15 mouse cellular contexts compared by ENCODE assay signal in the genomic region with DNA sequence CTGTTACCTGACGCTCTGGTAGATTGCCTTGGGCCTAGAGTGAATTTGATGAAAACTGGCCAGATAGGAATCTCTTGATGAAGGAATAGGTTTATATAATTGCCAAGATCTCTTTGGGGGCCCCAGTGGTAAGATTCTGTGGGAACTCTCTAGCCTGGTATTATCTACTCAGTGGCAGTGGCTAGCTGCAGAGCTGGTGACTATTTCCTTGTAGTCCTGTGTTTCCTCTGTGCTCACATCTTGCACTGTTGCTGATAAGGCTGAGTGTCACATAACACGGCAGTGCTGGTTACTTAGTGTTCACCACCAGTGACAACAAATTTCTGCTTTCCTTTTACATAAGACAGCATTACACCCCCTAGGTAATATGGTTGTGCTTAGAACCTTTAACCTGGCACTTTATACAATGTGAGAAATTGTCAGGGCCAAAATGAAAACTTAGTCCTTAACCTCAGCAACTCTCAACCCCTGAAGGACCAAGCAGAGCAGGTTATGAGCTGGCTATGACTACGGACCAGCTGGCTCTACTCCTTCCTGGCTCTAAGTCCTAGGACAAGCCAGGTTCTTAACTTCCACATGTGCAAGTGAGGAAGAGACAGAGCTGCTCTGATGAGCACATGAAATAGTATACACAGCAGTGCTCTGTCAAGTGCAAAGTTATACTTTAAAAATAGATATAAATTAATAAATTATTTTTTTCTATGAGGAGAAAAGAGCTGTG.
A peak's percentile ranks its signal among the peaks of the same experiment; 100 is the strongest.
DNase-seq lines count a peak whose midpoint lies in the region; ATAC-seq and TF ChIP-seq lines count a peak whose summit lies in the region.
"Had no signal": no experiment of that assay in that cellular context is flagged by ENCODE, and none has a peak within 500 bp of the region (broad histone marks: within the 10 kb centered on the region; RNA-seq: fewer than 3 reads in every experiment).

No protein-coding gene starts in this region.

- peak; percentile 98 for ATAC-seq in megakaryocyte progenitor cell, adult 5-6 weeks (replicated peaks; ENCODE audit: poor library complexity)
- no peak for ATAC-seq in inflammation-experienced regulatory T-cells, adult 6 months
- ATAC-seq: forebrain, postnatal 0 days; hindbrain, postnatal 0 days; midbrain, embryonic 13.5 days had no signal

- intact Hi-C loops in gastrocnemius, postnatal 14 days (cut with DNase I; ENCODE audit: low total_unique reads), result no loop called here

- H3K4me1 ChIP-seq in MEL (ENCODE audit: control insufficient read depth in 1 of 2, insufficient read depth in 2 of 2, low read length in 2 of 2), result peaks cover 11 to 14% of the 10 kb centered on the region in 2 experiments

- TF ChIP-seq RAD21 in MEL (IDR thresholded peaks at IDR 0.05; ENCODE audit: low read depth, low read length), result no peak

- no peak for TF ChIP-seq POLR2A in MEL (IDR thresholded peaks at IDR 0.05; ENCODE audit: control insufficient read depth in 1 of 2, insufficient read depth in 1 of 2, low read depth in 1 of 2, low read length in 2 of 2, poor library complexity in 1 of 2)

- H3K27me3 ChIP-seq in MEL (ENCODE audit: control insufficient read depth in 1 of 2, insufficient read depth in 2 of 2, low read length in 2 of 2), result no peaks in the 10 kb centered on the region
- H3K27me3 ChIP-seq: midbrain, embryonic 13.5 days had no signal

- TF ChIP-seq CTCF in MEL (IDR thresholded peaks at IDR 0.05 in 2 of 3, conservative IDR thresholded peaks at IDR 0.05 in 1 of 3; ENCODE audit: control insufficient read depth in 1 of 3, insufficient read depth in 1 of 3, low read depth in 2 of 3, low read length in 3 of 3, poor library complexity in 1 of 3, severe bottlenecking in 1 of 3), result no peak

- H3K9ac ChIP-seq in MEL (ENCODE audit: control insufficient read depth, low read depth, low read length, poor library complexity, severe bottlenecking), result peak overlapping the region; percentile 19
- H3K9ac ChIP-seq: forebrain, postnatal 0 days; midbrain, embryonic 13.5 days had no signal

- peaks cover 0 to 13% of the 10 kb centered on the region in 2 experiments; a peak in 2 of 4 replicates for H3K36me3 ChIP-seq in MEL (ENCODE audit: control insufficient read depth in 1 of 2, insufficient read depth in 2 of 2, low read length in 2 of 2)
- H3K36me3 ChIP-seq: midbrain, embryonic 13.5 days had no signal

- H3K9me3 ChIP-seq in MEL (replicated peaks; ENCODE audit: insufficient read depth, low read length), result no peaks in the 10 kb centered on the region
- H3K9me3 ChIP-seq: midbrain, embryonic 13.5 days had no signal

- H3K4me3 ChIP-seq in MEL (ENCODE audit: control insufficient read depth in 1 of 2, insufficient read depth in 1 of 2, low read depth in 2 of 2, low read length in 2 of 2), result peak overlapping the region; percentile 11 to 34
- H3K4me3 ChIP-seq: midbrain, embryonic 13.5 days had no signal

- DNase-seq in gastrocnemius, postnatal 14 days, result peak; percentile 23
- no peak for DNase-seq in gastrocnemius, postnatal 4 days (ENCODE audit: low spot score in 2 of 2)
- peak; percentile 83 for DNase-seq in MEL (ENCODE audit: low read depth, low spot score)
- DNase-seq in liver, result peak; percentile 60
- no peak for DNase-seq in frontal cortex, postnatal 25 days (ENCODE audit: low spot score in 2 of 2)
- no peak for DNase-seq in spleen, postnatal 36 days (ENCODE audit: low spot score in 2 of 2)
- DNase-seq: adrenal gland, postnatal 36 days; cerebellum, adult 11-12 months; forebrain, postnatal 0 days; kidney, adult 9 months; lung, postnatal 14 days had no signal

- peak; percentile 71 to 77 for TF ChIP-seq EP300 in MEL (IDR thresholded peaks at IDR 0.05; ENCODE audit: low read depth in 1 of 2, low read length in 2 of 2)

- H3K27ac ChIP-seq in MEL (ENCODE audit: control insufficient read depth, low read depth, low read length), result peak overlapping the region; percentile 57
- H3K27ac ChIP-seq: hindbrain, postnatal 0 days; midbrain, embryonic 13.5 days had no signal

- H3K79me2 ChIP-seq in MEL (ENCODE audit: control insufficient read depth, insufficient read depth, low read length, poor library complexity), result no peaks in the 10 kb centered on the region

TF ChIP-seq in MEL, 35 proteins besides CTCF, POLR2A, EP300 and RAD21:
- TF ChIP-seq HCFC1 (IDR thresholded peaks at IDR 0.05; ENCODE audit: low read depth, low read length), result 0 out of 2 replicates have a peak, but pooled peaks have one; percentile 28
- TF ChIP-seq ELF1 (IDR thresholded peaks at IDR 0.05; ENCODE audit: low read depth, low read length), result 0 out of 2 replicates have a peak, but pooled peaks have one; percentile 32
- no peak for TF ChIP-seq SMC3 (IDR thresholded peaks at IDR 0.05; ENCODE audit: low read depth, low read length)
- peak; percentile 75; the same call in 1 of the 2 replicates for TF ChIP-seq TBP (IDR thresholded peaks at IDR 0.05; ENCODE audit: low read depth, low read length)
- TF ChIP-seq MEF2A (IDR thresholded peaks at IDR 0.05; ENCODE audit: extremely low read depth, insufficient replicate concordance, low read depth, low read length, poor library complexity, severe bottlenecking), result no peak
- TF ChIP-seq GATA1 (IDR thresholded peaks at IDR 0.05; ENCODE audit: low read depth, low read length), result peak; percentile 91
- TF ChIP-seq TCF12 (IDR thresholded peaks at IDR 0.05; ENCODE audit: low read depth, low read length), result peak; percentile 75
- TF ChIP-seq MAFK (IDR thresholded peaks at IDR 0.05; ENCODE audit: borderline replicate concordance, low read depth, low read length), result no peak
- TF ChIP-seq CHD2 (IDR thresholded peaks at IDR 0.05; ENCODE audit: low read length), result no peak
- TF ChIP-seq ZMIZ1 (IDR thresholded peaks at IDR 0.05; ENCODE audit: low read depth, low read length), result no peak
- no peak; the same call in 1 of the 2 replicates for TF ChIP-seq ZC3H11A (IDR thresholded peaks at IDR 0.05; ENCODE audit: low read depth, low read length)
- peak; percentile 36; the same call in 1 of the 2 replicates for TF ChIP-seq MXI1 (IDR thresholded peaks at IDR 0.05; ENCODE audit: low read depth, low read length)
- no peak for TF ChIP-seq USF2 (IDR thresholded peaks at IDR 0.05; ENCODE audit: borderline replicate concordance in 1 of 2, insufficient read depth in 1 of 2, low read depth in 1 of 2, low read length in 2 of 2)
- no peak for TF ChIP-seq POLR2AphosphoS2 (IDR thresholded peaks at IDR 0.05; ENCODE audit: low read length)
- no peak for TF ChIP-seq KAT2A (conservative IDR thresholded peaks at IDR 0.05; ENCODE audit: low read depth, low read length)
- TF ChIP-seq POLR2AphosphoS5 (IDR thresholded peaks at IDR 0.05; ENCODE audit: borderline replicate concordance, low read depth, low read length), result no peak
- 0 out of 2 replicates have a peak, but pooled peaks have one; percentile 31 for TF ChIP-seq MAX (IDR thresholded peaks at IDR 0.05; ENCODE audit: low read length)
- TF ChIP-seq ZKSCAN1 (IDR thresholded peaks at IDR 0.05; ENCODE audit: low read depth, low read length), result no peak
- TF ChIP-seq RCOR1 (IDR thresholded peaks at IDR 0.05; ENCODE audit: low read depth, low read length), result peak; percentile 49
- peak; percentile 81 for TF ChIP-seq TAL1 (IDR thresholded peaks at IDR 0.05; ENCODE audit: low read length)
- TF ChIP-seq ZNF384 (IDR thresholded peaks at IDR 0.05; ENCODE audit: low read depth, low read length), result no peak
- TF ChIP-seq MYB (IDR thresholded peaks at IDR 0.05; ENCODE audit: low read depth, low read length), result no peak
- no peak for TF ChIP-seq USF1 (IDR thresholded peaks at IDR 0.05; ENCODE audit: low read depth, low read length)
- TF ChIP-seq E2F4 (IDR thresholded peaks at IDR 0.05; ENCODE audit: borderline replicate concordance, low read depth, low read length), result no peak
- TF ChIP-seq SIN3A (IDR thresholded peaks at IDR 0.05; ENCODE audit: low read length), result no peak
- no peak for TF ChIP-seq UBTF (IDR thresholded peaks at IDR 0.05; ENCODE audit: borderline replicate concordance, insufficient read depth, low read depth, low read length)
- peak; percentile 78 for TF ChIP-seq ETS1 (IDR thresholded peaks at IDR 0.05; ENCODE audit: low read depth, low read length)
- TF ChIP-seq MAZ (IDR thresholded peaks at IDR 0.05; ENCODE audit: low read depth, low read length), result no peak
- TF ChIP-seq NELFE (IDR thresholded peaks at IDR 0.05; ENCODE audit: low read depth, low read length), result no peak
- no peak for TF ChIP-seq BHLHE40 (IDR thresholded peaks at IDR 0.05; ENCODE audit: borderline replicate concordance, low read depth, low read length)
- TF ChIP-seq NRF1 (IDR thresholded peaks at IDR 0.05; ENCODE audit: insufficient read depth, low read depth, low read length, poor library complexity, severe bottlenecking), result no peak
- TF ChIP-seq JUND (IDR thresholded peaks at IDR 0.05; ENCODE audit: low read depth, low read length), result no peak
- no peak for TF ChIP-seq GABPA (IDR thresholded peaks at IDR 0.05; ENCODE audit: low read depth, low read length)
- TF ChIP-seq CHD1 (IDR thresholded peaks at IDR 0.05; ENCODE audit: low read depth, low read length), result no peak
- TF ChIP-seq MYC (IDR thresholded peaks at IDR 0.05; ENCODE audit: low read depth, low read length), result no peak

Comparison
In these comparisons a context has a peak if more than half of its experiments do, and no peak if none do; other contexts are left out.
1. DNase-seq: peak in gastrocnemius, postnatal 14 days (single experiment), MEL (single experiment) and liver (single experiment); none in gastrocnemius, postnatal 4 days (0 of 2), frontal cortex, postnatal 25 days (0 of 2) and spleen, postnatal 36 days (0 of 2).